Mouse (Mus musculus): ENCODE measurements around the gene Jagn1. TPM values are rescaled to one million over a fixed set of nuclear protein-coding genes. Genes with fewer than 3 reads are reported as not detected.

Jagn1 gene
- polyA plus RNA-seq (2015; fragmentation: Nextera tagmentation; extraction: Ambion mirVana) = 100 and 112 TPM in 2 replicates

GRCm38 (mm10) chr6:113442442-113443090, at the start of gene Jagn1:
Jagn1 (plus strand) TSS chr6:113442569.

GRCm38 (mm10) chr6:113419199-113419587, 23.2 kb upstream of the Jagn1 start, which contains the start of gene Rpusd3:
Rpusd3 (minus strand) TSS chr6:113419340.

DNA sequence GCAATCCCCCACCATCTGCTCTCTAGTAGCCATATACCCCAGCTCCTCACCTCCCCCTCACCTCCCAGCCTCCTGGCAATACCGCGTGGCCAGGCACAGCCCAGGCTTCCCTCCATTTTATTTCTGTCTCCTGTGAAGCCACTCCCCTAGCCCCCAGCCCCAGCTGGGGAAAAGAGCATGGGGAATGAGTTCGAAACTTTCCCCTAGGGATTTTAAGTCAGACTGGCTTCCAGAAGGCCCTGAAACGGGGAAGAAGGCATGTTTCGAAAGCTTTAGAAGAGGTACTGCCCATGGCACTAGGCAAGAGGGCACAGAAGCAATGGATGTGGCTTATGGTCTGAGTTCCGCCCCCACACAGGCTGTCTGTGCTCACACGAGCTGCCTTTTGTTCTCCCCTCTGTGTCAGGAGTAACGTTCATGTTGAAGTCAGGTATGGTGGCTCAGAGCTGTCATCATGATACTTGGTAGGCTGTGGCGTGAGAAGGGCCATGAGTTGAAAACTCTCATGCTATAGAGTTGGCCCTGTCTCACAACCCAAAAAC, 6.6 kb upstream of the Jagn1 start, which contains the start of gene Cidec:
Cidec (minus strand) TSS at position 97 of the 542 bp plus-strand sequence.

GRCm38 (mm10) chr6:113457952-113458534, 15.7 kb downstream of the Jagn1 start, which contains the start of gene Il17re:
Il17re (plus strand) TSS chr6:113458484.

GRCm38 (mm10) chr6:113471297-113471936, 29.0 kb downstream of the Jagn1 start, which contains the start of gene Il17rc:
Il17rc (plus strand) TSS chr6:113471427.

GRCm38 (mm10) chr6:113483100-113483615, 40.8 kb downstream of the Jagn1 start, which contains the start of gene Creld1:
Creld1 (plus strand) TSS chr6:113483297.

Small RNA genes within 50 kb of the gene (microRNA-seq; reads per million reads assigned to microRNA genes)
- not detected for gene Gm24387

Other genes starting within 250 kb of the Jagn1 start
- 47.2 and 49.8 TPM in 2 replicates for gene Lhfpl4, start 247.2 kb upstream of the Jagn1 start, polyA plus RNA-seq (2015; fragmentation: Nextera tagmentation; extraction: Ambion mirVana)
- gene Mtmr14, start 204.7 kb upstream of the Jagn1 start, polyA plus RNA-seq (2015; fragmentation: Nextera tagmentation; extraction: Ambion mirVana) = 26.7 and 30.6 TPM in 2 replicates
- gene Cpne9, start 160.3 kb upstream of the Jagn1 start, polyA plus RNA-seq (2015; fragmentation: Nextera tagmentation; extraction: Ambion mirVana) = 3.0 and 3.6 TPM in 2 replicates
- gene Brpf1, start 135.4 kb upstream of the Jagn1 start, polyA plus RNA-seq (2015; fragmentation: Nextera tagmentation; extraction: Ambion mirVana) = 8.7 and 9.2 TPM in 2 replicates
- 7.6 and 9.9 TPM in 2 replicates for gene Ogg1, start 115.6 kb upstream of the Jagn1 start, polyA plus RNA-seq (2015; fragmentation: Nextera tagmentation; extraction: Ambion mirVana)
- 129 and 135 TPM in 2 replicates for gene Camk1, start 98.6 kb upstream of the Jagn1 start, polyA plus RNA-seq (2015; fragmentation: Nextera tagmentation; extraction: Ambion mirVana)
- 58.7 and 61.9 TPM in 2 replicates for gene Tada3, start 64.7 kb upstream of the Jagn1 start, polyA plus RNA-seq (2015; fragmentation: Nextera tagmentation; extraction: Ambion mirVana)
- gene Arpc4, start 64.5 kb upstream of the Jagn1 start, polyA plus RNA-seq (2015; fragmentation: Nextera tagmentation; extraction: Ambion mirVana) = 448 and 455 TPM in 2 replicates
- 9.1 and 10.6 TPM in 2 replicates for gene Ttll3, start 53.3 kb upstream of the Jagn1 start, polyA plus RNA-seq (2015; fragmentation: Nextera tagmentation; extraction: Ambion mirVana)
- 24.3 and 25.1 TPM in 2 replicates for gene Rpusd3, start 23.2 kb upstream of the Jagn1 start, polyA plus RNA-seq (2015; fragmentation: Nextera tagmentation; extraction: Ambion mirVana)
- gene Cidec, start 6.8 kb upstream of the Jagn1 start, polyA plus RNA-seq (2015; fragmentation: Nextera tagmentation; extraction: Ambion mirVana) = 0.17 and 0.70 TPM in 2 replicates
- gene Il17re, start 15.9 kb downstream of the Jagn1 start, polyA plus RNA-seq (2015; fragmentation: Nextera tagmentation; extraction: Ambion mirVana) = 0.50 and 0.71 TPM in 2 replicates
- gene Il17rc, start 28.9 kb downstream of the Jagn1 start, polyA plus RNA-seq (2015; fragmentation: Nextera tagmentation; extraction: Ambion mirVana) = 7.8 and 8.7 TPM in 2 replicates
- gene Creld1, start 40.7 kb downstream of the Jagn1 start, polyA plus RNA-seq (2015; fragmentation: Nextera tagmentation; extraction: Ambion mirVana) = 75.1 and 83.7 TPM in 2 replicates
- 12.6 and 14.9 TPM in 2 replicates for gene Prrt3, start 59.4 kb downstream of the Jagn1 start, polyA plus RNA-seq (2015; fragmentation: Nextera tagmentation; extraction: Ambion mirVana)
- 116 and 117 TPM in 2 replicates for gene Emc3, start 89.1 kb downstream of the Jagn1 start, polyA plus RNA-seq (2015; fragmentation: Nextera tagmentation; extraction: Ambion mirVana)
- 0.81 and 1.0 TPM in 2 replicates for gene Fancd2, start 89.1 kb downstream of the Jagn1 start, polyA plus RNA-seq (2015; fragmentation: Nextera tagmentation; extraction: Ambion mirVana)
- gene Fancd2os, start 158.1 kb downstream of the Jagn1 start, polyA plus RNA-seq (2015; fragmentation: Nextera tagmentation; extraction: Ambion mirVana) = 0.25 TPM in 2 replicates
- 288 and 295 TPM in 2 replicates for gene Brk1, start 162.2 kb downstream of the Jagn1 start, polyA plus RNA-seq (2015; fragmentation: Nextera tagmentation; extraction: Ambion mirVana)
- gene Vhl, start 181.4 kb downstream of the Jagn1 start, polyA plus RNA-seq (2015; fragmentation: Nextera tagmentation; extraction: Ambion mirVana) = 66.9 and 69.9 TPM in 2 replicates
- 2.4 TPM in 2 replicates for gene Irak2, start 195.9 kb downstream of the Jagn1 start, polyA plus RNA-seq (2015; fragmentation: Nextera tagmentation; extraction: Ambion mirVana)